Mouse (Mus musculus) urinary bladder, adult 18-20 months (tissue): ENCODE results near the gene Ampd2.

Source experiments
- DNase-seq, 2 experiments: peaks; one replicate each; pipeline ENCODE4 v3.0.0; 2022; ENCODE audit warnings: low spot score in 2 of 2, mixed read lengths in 2 of 2

Ampd2 gene

DNA sequence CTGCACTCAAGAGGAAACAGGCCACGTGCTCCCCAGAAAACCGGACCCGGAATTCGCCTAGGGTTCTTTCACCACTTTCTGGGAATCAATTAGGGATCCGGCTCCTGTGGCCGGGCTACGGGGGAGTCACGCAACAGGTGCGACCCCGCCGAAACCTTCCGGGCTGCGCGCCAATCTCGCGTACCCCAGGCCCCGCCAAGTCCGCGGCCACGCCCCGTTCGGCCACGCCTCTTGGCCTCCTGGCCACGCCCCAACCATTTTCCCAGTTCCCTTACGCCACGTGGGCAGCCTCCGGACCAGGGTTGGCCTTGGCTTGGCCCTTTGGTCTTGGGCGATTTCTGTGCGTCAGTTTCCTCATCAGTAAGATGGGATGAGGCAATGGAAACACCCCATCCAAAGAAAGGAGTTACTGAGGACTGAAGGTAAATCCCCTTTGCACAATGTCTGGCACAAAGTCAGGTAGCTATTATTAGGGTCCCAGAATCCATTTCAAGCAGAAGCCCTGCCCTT lies at the start of gene Ampd2:
Gene Ampd2, minus strand, starts transcription at position 182 of the 510 bp plus-strand sequence.
- DNase-seq: peak; percentile 61 to 87

DNA sequence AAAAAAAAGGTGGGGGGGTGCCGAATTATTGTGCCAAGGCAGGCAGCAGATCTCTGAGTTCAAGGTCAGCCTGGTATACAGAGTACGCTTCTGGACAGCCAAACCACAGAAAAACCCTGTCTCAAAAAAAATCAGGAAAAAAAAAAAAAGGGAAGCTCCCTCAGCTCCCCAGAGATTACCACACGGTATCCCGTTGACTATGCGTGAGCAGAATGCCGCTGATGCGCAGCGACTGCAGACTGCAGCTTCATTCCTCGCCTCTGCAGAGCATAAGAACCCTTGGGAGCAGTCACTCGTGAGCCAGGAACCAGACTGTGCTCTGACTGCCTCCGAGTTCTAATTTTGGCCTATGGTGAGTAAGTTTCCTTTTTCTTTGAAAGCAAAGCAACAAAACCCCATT lies 48.2 kb upstream of the Ampd2 start:
- DNase-seq: no peak

DNA sequence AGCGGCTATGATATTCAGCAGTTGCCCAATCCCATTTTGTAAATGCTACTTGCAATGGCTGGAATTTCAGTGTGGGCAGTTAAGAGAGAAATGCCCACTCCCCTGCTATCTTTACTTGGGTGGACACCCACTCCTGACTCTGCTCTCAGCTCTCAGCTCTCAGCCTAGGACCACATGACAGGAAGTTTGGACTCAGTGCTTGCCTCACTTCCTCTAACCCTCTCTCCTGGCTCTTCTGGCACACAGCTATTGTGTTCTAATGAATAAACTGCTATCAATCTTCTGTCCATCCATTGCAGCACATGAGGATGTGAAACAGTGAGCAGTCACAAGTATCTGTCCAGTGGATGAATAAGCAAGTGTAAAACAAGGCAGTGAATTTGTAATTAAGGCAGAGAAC lies 46.0 kb upstream of the Ampd2 start:
- DNase-seq: no peak

DNA sequence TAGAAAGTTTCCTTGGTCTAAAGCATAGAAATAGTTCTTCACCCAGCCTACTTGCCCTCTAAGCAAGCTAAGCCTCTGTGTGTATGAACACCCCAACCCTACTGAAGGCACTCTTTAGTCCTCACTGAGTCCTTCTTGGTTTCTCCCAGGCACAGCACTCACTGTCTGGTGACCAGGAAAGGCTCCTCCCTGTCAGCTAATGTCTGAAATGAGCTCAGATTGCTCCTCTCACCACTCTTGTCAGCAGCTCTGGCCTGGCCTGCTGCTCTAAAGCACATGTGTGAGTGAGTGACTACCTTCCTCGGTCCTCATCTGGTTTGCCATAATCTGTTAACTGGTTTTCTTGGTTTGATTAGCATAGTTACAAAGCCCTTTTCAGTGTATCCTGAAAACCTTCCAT lies 45.4 kb upstream of the Ampd2 start:
- no peak for DNase-seq

DNA sequence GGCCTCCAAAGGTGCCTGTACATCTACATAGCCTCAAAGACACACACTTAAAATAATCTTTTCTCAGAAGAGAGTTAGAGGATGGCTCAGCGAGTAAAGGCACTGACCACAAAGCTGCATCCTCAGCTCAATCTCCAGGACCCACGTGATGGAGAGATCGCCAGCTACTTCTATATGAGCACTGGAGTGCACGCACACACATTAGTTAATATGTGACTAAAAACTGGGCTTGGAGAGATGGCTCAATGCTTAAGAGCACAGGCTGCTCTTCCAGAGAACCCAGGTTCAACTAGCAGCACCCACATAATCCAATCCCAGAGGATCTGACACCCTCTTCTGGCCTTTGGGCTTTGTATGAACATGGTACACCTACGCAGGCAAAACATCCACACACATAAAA lies 44.8 kb upstream of the Ampd2 start:
- DNase-seq: no peak

DNA sequence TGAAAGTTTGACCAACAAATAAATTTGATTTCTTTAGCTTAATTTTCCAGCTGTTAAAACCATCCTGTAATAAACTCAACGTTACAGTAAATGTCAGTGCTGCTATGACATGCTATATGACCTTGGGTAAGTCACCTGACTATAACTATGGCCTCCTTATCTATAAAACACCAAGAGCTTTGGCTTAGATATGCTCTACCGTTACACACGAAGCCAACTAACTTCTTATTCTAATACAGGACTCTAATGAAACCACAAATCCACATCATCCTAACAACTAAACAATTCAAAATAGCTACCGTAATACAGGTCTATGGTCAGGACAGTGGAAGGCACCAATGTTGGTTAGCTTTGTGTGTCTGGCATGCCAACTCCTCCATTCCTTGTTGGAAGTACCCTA lies 43.4 kb upstream of the Ampd2 start:
- no peak for DNase-seq

DNA sequence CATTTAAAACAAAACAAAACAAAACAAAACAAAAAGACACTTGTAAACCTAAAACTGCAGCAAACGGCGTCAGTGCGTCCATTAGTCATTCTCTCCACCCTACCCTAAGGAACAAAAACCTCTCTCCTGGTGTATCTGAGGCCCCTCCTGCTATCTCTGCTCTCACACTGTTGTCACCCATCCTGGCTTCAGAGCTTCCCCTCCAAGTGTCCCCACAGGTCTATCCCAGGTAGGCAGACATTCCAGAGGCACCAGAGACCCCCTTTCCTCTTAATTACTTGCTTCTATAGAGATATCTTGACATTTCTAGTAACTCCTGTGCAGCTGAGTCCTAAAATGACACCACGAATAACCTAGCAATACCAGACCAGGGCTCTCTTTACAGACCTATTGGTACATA lies 42.9 kb upstream of the Ampd2 start:
- no peak for DNase-seq

DNA sequence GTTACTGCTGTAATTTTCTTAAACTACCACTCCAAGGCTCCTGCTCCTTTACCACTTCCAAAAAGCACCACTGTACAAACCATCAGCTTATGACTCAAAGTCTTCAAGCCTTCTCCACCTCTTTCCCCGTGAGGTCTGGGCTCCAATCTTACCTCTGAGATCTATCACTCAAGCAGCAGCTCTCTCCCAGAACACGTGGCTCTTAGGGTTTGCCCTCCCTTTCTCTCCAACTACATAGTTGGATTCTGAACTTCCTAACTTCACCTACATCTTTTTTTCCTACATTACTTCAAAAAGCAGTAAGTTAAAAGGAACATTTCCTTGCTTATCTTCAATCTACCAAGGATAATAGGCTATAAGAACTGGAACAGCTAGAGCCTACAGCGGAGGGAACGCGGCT lies 42.1 kb upstream of the Ampd2 start:
- no peak for DNase-seq

DNA sequence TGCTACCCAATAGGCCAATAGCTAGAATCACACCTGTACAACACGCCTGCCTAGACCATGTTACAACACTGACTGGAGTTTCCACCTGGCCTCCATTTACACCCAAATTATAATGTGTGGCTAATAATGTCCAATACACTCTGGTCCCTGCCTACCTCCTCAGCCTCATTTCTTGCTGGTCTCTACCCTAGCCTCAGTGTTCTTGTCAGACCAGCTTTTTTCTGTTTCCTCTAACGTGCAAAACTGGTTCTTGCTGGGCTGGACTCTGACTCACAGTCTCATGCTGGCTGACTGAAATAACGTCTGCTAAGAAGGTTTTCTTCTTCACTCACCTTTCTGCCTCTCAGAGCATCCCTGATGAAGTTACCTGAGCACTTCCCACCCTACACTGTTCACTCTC lies 39.9 kb upstream of the Ampd2 start:
- peak in 1 of 2 experiments; percentile 46 for DNase-seq

DNA sequence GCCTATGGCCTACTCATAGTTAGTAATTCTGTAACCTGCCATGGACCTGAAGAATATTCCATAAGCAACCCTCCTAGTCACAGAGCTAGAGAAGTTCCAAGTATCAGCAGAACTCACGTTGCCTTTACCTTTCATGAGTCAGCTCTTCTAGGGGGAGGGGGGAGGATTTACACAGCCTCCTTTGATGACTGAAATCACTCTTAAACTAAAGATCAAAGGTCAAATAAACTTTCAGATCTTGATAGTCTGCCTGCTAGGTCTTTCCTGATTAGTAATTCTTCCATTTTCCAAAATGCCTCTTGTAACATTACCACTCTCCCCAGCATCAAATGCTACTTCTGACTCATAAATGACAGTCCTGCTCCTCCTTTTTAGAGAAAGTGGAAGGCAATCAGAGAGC lies 37.7 kb upstream of the Ampd2 start:
- no peak for DNase-seq

DNA sequence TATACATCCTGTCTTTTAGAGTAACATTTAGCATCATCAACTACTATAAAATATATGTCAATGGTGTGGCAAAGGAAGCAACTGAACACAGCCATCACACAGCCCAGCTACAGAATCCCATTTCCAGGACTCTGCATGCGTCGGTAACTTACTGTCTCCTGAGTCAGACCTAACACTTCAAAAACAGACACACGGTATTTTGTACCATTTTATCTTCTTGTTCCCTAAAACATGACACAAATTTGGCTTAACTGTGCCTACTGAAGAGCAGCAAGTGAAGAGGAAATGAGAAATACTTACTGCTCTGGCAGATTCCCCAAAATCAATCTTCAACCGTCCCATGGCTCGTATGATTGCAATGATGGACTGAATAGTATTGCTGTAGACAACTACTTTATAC lies 36.8 kb upstream of the Ampd2 start:
- no peak for DNase-seq

DNA sequence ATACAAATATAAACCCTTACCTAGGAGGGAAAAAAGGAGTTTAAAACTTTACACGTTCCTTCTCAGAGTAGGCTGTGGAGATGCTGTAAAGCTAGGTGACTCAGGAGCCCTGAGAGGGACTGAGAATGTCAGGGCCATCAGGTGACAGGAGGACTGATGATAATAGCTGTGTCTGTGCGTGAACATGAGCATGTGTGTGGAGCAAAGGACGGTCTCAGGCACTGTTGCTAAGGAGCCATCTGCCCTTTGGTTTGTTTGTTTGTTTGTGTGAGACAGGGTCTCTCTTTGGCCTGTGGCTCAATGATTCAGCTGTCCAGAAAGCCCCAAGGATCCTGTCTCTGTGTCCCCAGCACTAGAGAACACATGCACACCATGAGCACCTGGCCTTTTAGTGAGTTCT lies 34.6 kb upstream of the Ampd2 start:
- DNase-seq: no peak

DNA sequence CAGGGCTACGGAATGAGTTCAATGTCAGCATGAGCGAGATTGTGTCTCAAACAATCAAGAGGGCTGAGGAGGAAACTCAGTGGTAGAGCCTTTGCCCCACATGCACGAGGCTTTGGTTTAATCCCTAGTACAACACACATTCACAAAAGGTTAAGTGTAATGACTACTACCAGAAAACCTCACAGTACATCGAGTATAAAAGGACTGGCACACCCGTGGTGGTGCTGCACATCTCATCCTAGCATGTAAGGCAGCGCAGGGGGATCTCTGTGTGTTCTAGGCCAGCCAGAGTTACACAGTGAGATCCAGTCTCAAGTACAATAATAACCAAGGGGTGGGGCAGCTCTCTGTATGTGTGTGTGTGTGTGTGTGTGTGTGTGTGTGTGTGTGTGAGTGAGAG lies 31.0 kb upstream of the Ampd2 start:
- DNase-seq: no peak

DNA sequence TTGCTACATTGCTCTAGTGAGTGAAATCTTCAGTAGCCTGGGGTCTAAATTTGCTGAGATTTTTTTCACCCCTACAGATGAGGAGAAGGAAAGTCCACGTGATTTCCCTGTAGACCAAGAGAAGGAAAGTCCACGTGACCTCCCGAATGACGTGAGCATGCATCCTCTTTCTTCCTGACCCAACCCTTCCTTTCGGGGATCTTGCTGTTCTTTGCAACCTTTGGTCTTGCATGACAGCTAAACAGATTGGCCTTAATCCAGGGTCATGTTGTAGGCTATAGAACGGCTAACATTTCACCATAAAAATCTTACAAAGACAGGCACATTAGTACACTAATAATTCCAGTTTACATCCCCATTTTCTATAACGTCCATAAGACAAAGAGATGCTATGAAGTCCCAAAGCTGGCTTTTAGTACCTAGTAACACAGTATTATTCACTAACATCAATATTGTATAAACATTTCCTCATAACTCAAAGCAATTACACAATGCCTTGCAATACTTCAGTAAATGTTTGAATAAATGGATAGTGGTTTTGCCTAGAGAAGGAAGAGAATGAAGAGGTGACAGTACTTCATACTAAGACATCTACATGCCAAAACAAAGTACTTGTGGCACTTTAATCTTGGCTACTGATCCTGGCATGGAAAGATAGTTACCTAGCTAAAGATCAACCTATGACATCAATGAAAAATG lies 27.3 kb upstream of the Ampd2 start:
- no peak for DNase-seq

DNA sequence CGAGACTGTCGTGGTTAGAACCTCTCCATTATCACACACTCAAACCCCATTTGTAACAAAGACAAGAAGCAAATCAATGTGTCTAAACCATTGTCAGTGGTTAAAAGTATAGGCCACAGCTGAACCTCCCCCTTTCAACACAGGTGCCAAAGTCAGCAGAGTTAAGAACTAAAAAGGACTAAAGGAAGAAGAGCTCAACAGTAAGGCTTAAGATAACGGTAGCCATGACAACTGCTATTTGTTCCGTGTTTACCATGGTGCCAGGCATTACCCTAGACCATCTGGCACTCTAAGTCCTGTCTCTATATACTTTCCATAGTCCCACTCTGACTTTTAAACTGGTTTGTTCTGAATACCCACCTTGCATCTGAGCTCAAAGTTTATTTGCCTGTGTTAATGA lies 26.2 kb upstream of the Ampd2 start:
- DNase-seq: no peak

DNA sequence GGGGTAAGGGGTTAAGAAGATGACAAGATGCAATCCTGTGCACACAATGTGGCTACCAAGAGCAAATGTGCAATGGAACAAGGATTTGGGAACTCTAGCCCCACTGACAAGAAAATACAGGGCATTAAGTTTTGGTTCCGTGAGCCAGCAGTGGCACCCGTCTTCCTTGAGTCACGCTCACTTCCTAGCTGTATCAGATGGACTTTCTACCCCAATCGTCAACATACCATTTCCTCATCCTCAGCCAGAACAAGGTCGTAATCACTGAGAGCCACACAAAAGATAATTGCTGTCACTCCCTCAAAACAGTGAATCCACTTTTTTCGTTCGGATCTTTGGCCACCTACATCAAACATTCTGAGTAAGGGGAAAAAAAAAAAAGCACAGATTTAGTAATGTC lies 25.8 kb upstream of the Ampd2 start:
- no peak for DNase-seq

DNA sequence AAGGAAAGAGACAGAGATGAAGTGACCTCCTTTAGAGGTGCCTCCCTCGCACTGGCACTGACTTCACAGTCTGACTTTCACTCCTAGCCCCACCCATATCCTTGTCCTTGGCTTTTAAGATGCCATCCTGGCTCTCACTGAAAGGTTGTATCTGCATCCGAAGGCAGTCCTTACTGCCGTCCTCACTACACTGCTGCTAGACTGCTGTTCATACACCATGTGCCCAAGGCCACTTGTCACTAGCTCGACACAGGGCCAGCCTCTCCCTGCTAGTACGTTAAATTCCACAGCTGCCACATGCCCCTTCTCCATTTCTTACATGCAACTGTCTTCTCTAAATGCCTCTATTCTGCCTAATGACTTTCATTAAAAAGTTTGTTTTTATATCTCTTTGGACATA lies 24.9 kb upstream of the Ampd2 start:
- no peak for DNase-seq

DNA sequence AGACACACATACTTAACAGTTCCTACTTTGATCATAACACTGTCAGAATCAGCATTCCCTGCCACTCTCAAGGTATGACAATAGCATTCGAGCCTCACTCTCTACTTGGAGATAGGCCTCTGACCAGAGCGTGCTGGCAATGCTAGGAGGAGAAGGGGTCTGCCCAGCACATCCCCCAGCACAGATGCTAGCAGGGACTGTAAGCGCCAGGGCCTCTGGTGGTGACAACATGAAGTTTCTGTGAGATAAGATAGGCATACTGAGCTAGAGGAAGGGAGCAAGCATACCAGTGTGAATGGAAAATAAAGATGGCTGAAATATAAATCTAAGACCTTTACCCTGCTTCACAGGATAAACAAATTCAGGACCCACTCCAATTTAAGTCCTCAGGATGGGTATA lies 18.8 kb upstream of the Ampd2 start:
- no peak for DNase-seq

DNA sequence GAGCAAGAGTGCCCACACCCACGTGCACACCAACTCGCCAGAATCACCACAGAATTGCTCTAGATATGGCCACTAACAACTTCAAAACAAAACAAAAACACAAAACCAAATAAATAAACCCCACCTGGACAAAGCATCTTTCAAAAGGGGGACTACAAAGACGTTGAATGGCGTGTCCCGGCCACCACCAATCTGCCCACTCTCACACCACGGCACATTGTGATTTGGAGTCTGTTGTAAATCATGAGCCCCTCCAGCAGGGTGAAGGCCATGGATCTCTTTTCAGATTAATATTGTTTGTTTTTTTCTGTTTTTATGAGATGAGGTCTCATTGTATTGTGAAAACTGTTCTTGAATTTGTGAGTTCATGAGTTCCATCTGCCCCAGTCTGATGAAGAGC lies 15.6 kb upstream of the Ampd2 start:
- no peak for DNase-seq

DNA sequence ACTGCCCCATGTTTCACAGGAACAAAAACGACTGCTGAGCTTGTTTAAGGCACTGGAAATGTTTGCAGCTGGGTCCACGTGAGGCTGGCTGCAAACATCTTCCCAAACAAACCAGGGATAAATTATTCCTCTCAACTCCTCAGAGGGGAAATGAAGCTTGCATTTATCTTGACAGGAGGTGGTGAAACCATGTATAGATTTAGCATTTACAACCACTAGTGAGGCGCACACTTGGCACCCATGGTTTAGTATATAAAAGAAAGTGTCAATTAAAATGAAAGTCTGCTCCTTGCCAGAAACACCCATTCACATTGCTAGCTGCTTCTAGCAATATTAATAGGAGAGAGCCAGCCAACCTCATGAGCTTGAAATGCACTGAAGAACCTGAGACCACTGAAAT lies 15.1 kb upstream of the Ampd2 start:
- no peak for DNase-seq

DNA sequence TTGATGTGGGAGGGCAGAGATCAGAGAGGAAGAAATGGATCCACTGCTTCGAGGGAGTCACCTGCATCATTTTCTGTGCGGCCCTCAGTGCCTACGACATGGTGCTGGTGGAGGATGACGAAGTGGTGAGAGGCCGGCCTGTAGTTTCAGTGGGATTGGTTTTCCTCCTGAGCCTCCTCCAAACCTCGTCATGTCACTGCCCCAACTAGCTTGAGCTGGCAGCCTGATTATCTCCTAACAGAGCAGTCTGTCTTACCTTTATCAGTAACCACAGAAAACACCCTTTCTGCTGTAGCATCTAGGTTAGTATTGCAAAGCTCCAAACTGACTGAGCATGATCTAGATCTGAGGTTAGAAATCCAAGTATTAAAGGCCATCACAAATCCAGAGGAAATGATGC lies 11.9 kb upstream of the Ampd2 start:
- no peak for DNase-seq

DNA sequence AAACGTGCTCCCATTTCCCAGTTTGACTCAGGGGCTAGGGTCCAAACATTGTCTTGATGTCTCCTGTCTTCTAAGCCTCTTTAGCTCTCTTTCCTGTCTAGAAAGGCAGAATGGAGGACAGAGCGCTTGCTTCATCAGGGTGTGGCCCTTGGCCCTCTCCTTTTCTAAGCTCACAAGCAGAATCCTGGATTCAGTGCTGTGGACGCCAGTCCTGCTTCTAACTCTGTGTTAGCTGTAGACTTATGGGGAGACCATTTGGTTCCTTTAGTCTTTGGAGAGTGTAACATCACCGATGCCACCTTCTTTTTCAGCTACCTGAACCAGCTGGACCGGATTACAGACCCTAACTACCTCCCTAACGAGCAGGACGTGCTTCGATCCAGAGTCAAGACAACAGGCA lies 11.2 kb upstream of the Ampd2 start:
- DNase-seq: no peak

DNA sequence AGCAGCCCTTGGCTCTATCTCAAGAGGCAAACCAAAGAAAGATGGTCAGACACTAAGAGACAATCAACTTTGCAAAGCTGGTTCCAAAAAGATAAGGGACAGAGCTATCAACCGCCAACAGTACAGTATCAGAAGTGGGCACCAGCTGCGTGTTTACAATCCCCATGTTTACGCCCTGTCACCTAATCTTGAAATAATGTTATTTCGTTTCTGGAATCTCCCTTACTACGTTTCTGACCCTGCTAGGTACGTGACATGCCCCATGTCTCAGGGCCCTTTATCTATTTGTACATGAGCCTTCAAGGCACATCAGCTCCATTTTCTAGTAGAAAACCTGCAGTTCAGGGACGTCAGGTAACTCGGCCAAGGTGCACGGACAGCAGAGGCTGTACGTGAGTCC lies 10.3 kb upstream of the Ampd2 start:
- no peak for DNase-seq

DNA sequence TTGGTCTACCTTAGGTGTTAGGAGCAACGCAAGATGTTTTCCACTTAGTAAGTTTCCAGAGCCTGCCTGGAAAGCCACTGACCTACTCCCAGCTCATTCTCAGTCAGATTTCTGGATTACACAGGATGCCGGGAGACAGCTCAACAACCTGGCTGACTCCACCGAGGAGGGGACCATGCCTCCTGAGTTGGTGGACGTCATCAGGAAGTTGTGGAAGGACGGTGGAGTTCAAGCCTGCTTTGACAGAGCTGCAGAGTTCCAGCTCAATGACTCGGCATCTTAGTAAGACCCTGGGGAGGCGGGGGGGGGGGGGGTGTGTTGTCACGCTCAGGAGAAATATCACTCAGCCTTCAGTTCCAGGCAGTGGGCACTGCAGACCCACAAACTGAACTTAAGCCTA lies 9.8 kb upstream of the Ampd2 start:
- DNase-seq: no peak
